Mouse (Mus musculus): ENCODE measurements around the gene Cdh12.

Cdh12 gene

DNA sequence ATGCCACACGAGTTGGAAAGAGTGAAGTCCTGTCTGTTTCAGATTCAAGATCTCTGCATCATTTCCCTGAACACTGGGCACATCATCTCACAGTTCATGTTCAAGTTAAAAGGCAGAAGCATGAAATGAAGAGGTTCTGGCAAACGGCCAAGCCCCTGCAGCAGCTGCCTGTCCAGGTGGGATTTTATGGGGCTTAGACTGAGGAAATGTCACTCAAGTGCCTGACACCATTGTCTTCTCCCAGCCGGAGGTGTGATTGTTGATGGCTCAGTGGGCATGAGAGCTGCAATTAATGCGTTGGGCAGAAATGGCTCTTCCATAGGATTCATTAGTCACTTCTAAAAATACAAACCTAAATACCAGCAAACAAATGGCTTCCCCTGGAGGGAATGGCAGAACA is 347.9 kb downstream of the Cdh12 start:
- 45% methylated on average over 4 of the region's 4 CpGs for WGBS

DNA sequence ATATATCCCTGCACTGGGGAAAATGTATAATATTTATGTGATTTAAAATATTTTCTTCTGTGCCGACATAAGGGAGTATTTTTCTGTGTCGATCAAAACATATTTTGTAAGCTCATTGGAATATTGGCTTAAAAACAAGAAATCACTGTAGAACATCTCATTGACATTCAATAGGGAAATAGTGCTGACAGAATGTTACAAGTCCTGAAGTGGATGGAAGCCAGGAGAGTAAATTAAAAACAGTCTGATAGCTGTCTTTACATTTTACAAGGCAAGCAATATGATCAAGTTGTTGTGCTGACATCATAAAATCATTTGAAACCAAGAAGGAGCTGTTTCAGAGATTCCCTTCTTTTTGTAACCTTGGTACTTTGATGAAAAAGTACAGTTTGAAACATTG is 349.5 kb downstream of the Cdh12 start:
- 59% methylated on average over 2 of the region's 2 CpGs for WGBS

DNA sequence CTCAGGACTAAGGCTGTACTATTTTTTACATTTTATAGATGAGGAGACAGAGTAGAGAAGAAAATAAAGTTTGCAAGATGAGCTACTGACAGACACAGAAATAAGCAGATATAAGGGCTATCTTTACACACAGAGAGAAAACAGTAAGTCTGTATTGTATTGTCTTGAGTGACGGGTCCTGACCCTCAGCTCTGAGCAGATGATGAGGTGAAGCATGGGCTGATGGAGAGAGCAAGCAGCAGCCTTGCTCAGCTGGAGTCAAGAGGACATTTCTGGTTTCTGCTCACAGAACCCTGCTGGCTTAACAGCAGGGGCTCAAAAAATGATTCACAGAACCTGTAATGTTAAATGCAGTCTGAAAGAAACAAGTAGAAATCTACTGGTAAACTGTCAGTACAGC is 386.8 kb downstream of the Cdh12 start:
- 88% methylated on average over 1 of the region's 1 CpGs for WGBS

DNA sequence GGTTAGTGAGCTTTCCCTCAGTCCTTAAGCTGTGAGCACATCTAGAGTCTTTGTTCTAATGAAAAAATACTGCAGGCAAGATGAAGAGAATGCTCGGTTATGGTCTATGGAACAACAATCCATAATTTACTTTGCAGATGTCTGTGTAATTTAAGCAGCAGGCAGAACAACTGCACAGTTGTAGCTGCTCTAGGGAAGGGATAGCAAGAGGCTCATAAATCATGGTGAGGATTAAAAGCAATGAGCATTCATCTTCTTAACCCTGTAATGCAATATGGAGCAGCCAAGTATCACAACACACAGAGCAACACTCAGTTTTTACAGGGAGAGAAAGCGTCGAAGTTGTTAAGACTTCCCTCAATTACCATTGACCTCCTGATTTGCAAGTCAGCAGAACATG is 387.9 kb downstream of the Cdh12 start:
- WGBS, result 73% methylated on average over 3 of the region's 3 CpGs

DNA sequence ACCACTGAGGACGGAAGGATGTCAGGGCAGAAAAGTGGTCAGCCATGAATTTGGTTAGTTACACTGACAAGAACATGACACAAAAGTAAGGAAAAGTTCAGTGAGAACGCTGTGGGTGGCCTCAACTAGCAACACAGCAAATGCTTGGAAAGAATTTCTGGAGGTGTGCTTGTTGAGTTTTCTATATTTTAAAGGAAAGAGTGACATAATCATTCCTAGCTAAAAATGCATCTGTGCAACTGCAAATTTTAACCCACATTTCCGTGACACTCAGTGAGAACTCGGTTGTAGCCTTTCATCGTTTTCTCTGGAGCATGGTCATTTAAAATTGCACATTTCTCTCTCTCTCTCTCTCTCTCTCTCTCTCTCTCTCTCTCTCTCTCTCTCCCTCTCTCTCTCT is 392.4 kb downstream of the Cdh12 start:
- 58% methylated on average over 5 of the region's 5 CpGs for WGBS

DNA sequence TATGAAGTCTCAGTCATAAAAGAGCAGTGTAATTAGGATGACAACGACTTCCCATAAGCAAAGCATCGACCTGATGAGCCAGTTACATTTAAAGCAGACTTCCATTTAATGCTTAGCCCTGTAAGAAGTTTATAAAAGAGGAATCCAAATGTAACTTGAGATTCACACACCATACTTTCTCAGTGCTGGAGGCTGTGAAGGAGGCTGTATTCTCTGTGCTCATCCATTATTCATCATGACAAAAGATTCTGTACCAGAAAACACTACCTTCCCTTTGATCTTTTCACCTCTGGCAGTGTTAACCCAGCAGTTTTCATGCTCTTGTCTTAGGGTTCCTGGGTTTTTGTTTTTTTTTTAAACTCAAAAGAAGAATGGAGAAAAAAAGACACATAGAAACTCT is 414.0 kb downstream of the Cdh12 start:
- whole genome bisulfite sequencing, result 33% methylated on average over 2 of the region's 2 CpGs

DNA sequence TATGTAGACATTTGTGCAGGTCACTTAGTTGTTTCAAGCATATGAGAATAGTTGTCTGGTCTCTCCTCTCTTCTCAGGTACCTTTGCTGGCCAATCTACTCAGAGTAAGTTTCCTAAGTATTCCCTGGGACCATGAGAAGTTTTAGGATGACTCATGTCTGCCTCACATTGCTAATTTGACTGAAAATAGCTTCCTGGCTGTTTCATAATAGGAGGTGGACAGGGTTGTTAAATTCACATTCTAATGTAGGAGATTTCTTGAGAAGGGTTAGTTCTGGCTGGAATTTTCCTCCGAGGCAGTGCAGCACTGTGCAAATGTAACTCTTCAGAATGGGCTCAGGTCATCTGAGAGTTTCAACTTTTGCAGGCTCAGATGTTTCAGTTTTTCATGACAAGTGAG is 423.5 kb downstream of the Cdh12 start:
- 56% methylated on average over 1 of the region's 1 CpGs for WGBS

DNA sequence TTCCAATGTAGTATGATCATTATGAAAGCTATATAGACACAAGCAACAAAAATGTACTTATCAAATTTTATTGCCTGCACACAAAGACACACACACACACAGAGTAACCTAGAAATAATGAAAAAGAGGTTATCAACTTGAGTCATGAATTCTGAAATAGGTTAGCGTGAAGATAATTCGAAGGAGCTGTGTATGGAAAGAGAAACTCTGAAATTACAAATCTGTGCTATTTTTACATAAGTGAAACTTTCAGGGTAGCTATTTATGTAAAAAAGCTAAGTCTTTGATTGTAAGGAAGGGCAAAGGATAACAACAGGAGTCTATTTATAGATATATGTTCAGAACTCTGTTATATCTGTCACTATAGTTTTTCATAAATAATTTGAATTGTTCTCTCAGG is 427.9 kb downstream of the Cdh12 start:
- WGBS, result 62% methylated on average over 2 of the region's 2 CpGs

DNA sequence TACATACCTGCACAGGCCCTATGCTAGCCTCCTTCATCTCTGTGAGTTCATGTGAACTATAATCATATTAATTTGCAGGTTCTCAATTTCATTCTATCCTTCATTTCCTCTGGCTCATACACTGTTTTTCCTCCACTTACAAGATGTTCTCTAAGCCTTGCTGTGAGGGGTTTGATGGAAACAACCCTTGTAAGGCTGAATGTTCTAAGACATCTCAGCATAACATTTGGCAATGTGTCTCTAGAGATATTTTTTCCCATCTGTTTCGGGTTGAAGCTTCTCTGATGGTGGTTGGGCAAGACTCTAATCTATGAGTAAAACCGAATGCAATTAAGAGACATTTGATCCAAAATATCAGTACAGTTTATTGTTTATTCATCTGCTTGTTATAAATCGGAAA is 444.4 kb downstream of the Cdh12 start:
- 62% methylated on average over 3 of the region's 3 CpGs for WGBS

DNA sequence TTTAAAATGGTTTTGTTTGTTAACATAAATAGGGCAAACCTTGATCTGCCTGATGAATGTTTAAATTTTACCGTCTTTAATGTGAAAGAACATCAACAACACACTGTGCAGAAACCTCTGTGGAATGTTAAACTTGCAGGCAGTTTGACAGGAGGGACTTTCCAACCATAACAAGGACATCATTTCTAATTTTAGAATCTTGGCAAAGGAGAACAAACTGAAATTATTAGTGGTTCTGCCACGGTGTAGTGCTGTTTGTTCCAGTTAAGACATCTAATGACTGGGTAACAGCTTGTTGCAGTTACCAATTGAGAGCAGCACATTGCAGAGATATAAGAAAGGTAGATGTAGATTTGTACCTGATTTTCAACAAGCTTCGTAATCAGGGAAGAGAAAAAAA is 453.5 kb downstream of the Cdh12 start:
- 36% methylated on average over 3 of the region's 3 CpGs for WGBS

DNA sequence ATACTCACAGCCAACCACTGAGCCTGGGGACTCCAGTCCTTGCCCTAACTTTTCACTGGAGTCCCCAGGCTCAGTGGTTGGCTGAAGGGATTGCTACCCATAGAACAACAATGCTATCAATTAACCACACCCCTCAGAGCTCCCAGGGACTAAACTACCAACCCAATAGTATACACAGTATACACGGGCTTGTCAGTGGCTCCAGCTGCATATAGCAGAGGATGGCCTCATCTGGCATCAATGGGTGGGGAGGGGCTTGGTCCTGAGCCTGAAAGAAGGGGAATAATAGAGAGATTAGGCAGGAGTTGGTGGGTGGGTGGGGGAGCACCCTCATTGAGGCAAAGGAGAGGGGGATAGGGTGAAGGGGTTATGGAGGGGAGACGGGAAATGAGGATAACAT is 518.4 kb downstream of the Cdh12 start:
- 56% methylated on average over 2 of the region's 2 CpGs for WGBS

DNA sequence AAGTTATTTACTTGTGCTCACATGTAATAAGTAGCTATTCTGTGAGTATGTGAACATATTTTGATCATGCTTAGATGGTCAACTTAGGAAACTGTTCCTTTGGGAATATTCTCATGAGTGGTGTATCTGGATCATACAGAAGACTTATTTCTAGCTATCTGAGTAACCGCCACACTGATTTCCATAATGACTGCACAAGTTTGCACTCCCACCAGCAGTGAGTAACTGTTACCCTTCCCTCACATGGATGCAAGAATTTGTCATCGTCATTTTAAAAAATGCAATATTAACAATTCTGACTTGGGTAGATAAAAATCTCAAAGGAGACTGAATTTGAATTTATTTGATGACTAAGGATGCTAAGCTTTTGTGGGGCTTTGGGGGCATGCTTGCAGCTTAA is 522.0 kb downstream of the Cdh12 start:
- 55% methylated on average over 2 of the region's 2 CpGs for WGBS

DNA sequence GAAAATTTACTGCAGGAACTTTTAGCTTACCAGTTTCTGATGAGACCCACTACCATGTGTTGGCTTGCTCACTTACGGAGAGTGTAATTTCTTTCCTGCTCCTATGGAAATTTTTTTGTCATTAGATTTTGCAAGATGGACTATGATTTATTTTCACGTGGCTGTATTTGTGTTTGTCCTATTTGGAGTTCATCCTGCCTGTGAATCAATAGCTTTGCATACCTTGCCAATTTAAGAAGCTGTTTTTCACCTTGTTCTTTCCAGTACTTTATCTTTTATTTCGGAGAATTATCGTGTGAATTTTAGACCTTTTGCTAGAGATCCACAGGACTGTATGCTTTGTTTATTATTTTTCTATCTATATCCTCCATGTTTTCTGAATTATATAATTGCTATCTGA is 551.5 kb downstream of the Cdh12 start:
- 82% methylated on average over 4 of the region's 4 CpGs for WGBS

DNA sequence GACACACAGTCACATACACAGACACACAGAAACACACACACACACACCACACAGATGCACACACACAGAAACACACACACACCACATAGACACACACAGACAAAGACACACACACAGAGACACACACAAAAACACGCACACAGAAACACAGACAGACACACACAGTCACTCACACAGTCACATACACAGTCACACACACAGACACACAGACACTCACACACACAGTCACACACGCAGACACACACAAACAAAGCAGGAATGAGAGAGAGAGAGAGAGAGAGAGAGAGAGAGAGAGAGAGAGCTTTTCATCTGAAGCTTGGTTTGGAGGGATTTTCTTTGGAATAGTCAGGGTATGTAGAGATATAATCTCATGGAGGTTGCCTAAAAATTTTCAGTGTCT is 558.9 kb downstream of the Cdh12 start:
- 84% methylated on average over 2 of the region's 2 CpGs for WGBS

DNA sequence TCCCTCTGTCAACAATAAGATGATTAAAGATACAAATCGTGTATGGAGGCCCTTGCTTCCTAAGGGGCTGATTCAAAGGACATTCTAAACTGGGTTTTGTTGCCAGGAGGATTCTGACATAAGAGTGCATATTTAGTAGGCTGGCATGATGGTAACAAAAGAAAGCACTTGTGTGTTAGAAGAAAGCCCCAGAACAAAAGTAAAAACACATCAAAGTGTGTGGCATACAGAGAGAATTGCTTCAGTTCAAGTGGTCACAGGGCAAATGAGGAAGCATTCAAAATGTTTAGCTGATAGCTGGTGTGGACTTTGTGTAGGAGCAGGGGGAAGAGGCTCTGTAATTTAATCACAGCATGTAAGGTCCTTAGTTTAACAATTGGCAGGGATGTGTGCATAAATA is 559.4 kb downstream of the Cdh12 start:
- 13% methylated on average over 1 of the region's 1 CpGs for WGBS

DNA sequence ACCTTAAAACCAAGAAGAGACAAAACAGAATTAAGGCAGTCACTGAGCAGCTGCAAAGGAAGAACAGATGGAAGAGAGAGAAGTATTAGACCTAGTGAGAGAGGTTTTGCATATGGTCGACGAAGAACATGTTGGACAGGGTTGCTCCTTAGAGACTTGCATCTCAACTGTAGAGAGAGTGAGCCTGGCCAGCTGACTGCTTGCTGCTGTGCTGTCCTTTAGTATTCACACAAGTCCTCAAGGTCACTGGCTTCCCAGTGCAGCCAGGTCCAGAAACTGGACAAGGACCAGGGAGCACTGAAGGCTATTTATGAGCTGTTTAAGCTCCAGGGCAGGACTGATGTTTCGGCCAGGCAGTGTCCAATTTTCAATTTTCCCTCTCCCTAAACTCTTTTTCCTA is 559.9 kb downstream of the Cdh12 start:
- WGBS, result 44% methylated on average over 3 of the region's 3 CpGs

DNA sequence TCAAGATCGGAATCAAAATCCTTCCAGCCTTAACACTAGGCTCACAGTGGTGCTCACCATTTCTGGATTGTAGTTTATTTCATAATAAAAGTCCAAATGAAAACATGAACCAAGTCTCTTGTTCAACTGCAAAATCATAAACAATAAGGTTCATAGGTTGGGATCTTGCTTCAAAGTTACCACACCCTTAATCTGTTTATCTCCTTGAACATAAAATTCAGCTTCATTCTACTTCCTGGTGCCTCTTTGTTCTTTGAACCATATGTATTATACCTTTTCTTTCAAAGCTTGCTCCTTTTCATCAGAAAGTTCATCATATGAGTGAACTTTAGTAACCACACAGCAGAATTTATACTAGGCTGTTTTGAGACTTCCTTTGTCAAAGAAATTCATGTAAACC is 614.6 kb downstream of the Cdh12 start:
- WGBS, result 86% methylated on average over 1 of the region's 1 CpGs

DNA sequence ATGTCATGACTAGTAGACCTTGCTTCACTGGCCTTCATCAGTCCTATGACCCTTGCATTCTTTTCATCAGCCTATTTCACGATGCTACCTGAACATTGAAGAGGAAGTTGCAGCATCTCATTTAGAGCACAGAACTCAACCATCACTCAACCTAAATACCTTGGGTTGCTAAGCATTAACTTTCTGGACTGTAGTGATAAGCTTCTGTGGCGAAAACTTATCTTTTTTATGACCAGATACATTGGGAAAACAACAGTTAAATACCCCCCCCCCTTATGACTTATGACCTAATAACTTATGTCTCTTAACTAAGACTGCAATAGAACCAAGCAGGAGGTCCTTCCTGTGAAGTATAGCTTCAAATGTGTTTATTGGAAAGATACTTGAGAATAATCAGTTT is 620.2 kb downstream of the Cdh12 start:
- 86% methylated on average over 2 of the region's 2 CpGs for WGBS

DNA sequence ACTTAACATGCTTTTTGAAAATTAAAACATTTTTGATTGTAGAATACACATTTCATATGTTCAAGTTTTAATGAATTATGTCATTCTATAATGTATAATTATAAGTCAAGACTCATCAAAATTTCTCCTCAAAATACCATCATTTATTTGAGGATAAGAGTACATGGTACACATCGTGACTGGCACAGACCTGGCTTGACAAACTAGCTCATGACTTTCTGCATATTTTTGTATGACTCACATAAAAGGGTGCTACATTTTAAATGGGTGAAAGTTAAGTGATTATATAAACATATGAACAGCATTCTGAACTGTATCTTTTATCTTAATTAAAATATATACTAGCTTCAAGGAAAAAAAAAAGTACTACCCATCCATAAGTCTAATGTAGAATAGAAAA is 643.8 kb downstream of the Cdh12 start:
- 60% methylated on average over 1 of the region's 1 CpGs for WGBS

DNA sequence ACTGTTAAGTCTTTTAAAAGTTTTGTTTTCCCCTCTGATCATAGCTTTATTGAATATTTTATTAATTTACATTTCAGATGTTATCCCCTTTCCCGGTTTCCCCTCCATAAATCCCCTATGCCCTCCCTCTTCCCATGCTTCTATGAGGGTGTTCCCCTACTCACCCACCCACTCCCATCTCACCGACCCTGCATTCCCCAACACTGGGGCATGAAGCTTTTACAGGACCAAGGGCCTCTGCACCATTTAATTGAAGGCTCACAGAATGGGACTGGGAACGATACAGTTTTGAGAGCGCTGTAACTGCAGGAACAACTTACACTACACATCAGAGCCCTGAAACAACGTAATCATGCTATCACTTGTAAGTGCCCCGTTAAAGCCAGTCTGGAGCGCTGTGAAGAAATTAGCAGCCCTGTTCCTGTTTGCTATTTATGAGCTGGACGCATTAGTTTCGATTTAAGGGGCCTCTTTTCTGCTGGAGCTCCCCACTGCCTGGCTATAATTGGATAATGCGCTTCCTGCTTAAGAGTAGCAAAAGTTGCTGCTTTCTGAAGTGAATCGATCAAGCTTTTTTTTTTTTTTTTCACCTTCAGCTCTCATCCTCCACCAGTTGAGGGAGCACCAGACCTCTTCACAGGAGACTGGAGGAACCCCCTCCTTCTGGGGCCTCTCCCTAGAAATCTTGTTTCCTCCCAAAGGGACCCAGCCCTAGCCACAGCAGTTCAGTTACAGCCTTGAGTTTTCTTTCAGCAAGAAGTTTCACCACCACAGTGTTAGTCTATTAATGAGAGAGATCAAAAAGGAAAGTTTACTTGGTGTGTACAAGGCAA is 660.2 kb downstream of the Cdh12 start:
- WGBS, result 12% methylated on average over 11 of the region's 11 CpGs

DNA sequence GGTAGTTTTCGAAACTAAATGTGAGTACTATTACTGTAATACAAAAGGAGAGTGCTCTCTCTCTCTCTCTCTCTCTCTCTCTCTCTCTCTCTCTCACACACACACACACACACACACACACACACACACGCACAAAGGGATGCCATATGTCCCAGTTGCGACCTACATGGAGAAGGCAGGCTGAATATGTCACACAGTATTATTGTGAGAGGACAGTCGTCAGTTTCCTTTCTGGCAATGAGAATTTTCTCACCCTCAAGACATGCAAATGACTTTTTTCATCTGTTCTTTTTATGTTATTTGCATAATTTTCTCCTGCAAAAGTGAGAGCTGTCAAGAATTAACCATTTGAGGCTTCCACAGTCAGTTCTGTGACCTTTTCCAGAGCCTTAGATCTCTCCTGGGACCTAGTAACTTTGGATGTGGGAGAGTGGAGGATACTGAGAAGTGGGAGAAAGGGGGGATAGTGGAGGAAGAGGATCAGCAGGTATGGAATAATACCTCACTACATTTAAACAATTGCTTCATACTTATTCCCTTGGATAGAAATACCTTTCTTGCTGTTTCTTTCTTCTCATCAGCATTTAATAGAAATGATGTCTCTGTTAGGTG is 660.9 kb downstream of the Cdh12 start:
- 42% methylated on average over 4 of the region's 4 CpGs for WGBS

DNA sequence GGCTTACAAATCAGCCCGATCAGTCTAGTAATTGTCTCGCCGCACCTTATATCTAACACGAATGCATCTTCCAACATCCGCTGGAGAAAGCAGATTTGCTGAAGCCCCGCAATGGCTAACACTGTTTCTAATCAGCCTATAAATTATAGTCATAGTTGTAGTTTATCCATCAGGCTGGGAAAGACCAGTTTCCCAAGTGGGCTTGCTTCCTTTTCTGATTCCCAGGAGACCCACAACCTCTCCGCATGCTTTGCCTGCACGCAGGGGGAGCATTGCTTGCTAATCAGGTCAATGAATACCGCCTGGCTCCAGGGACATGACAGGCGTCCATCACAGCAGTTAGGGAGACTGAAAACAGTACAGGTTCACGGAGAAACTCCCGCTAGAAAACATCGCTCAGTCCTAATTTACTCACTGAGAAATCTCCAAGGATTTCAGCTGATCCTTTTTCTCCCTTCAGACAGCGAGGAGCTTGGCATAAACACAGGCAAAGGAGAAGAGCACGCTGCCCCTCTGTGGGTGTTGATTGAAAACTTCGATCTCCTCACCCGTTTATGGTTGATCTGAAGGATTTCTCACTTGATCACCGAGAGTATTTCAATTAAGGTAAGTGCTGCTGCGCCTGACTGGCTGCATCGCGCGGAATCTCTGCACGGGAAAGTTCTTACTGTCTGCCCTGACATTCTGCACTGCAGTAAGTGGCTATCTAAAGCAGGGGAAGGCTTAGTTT is 662.0 kb downstream of the Cdh12 start:
- WGBS, result 8% methylated on average over 23 of the region's 23 CpGs

DNA sequence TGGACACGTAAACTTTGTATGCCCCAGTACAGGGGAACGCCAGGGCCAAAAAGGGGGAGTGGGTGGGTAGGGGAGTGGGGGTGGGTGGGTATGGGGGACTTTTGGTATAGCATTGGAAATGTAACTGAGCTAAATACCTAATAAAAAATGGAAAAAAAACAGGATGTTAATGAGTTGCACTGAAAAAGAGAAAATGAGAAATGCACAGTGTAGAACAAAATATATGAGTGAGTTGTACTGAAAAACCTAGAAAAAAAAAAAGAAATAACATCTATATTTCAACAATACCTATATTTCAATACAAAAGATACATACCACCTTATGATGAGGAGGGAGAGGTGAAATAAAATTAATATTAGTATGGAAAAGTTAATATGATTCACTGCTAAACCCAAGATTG is 665.7 kb downstream of the Cdh12 start:
- WGBS, result 79% methylated on average over 2 of the region's 2 CpGs

Measured in cerebral cortex, adult 2 months (tissue).